Mouse (Mus musculus) limb, embryonic 15.5 days (tissue): ENCODE measurements around the gene Agpat3. TPM values are rescaled to one million over a fixed set of nuclear protein-coding genes. Genes with fewer than 3 reads are reported as not detected.

Experiments
- ATAC-seq: fragments of 200-750 bp; cut with Nextera tagmentation; 2 replicates; pipeline ENCODE4 v1.8.0; 2017; ENCODE audit warnings: low read depth, moderate TSS enrichment; ENCODE audit not compliant: insufficient number of reproducible peaks, low FRiP score, low TSS enrichment
- H3K27ac ChIP-seq: fragments of 300-500 bp; sonication (generic); 2 replicates; pipeline ENCODE4 v1.5.1; 2015; ENCODE audit warnings: moderate library complexity, mild to moderate bottlenecking, inconsistent platforms
- H3K27me3 ChIP-seq: fragments of 300-500 bp; sonication (generic); 2 replicates; pipeline ENCODE4 v1.6.1; 2015; ENCODE audit warnings: inconsistent platforms
- H3K36me3 ChIP-seq: fragments of 300-500 bp; sonication (generic); 2 replicates; pipeline ENCODE4 v1.6.1; 2015; ENCODE audit warnings: inconsistent platforms
- H3K4me1 ChIP-seq: fragments of 300-500 bp; sonication (generic); 2 replicates; pipeline ENCODE4 v1.6.1; 2015; ENCODE audit warnings: inconsistent platforms
- H3K4me2 ChIP-seq: fragments of 300-500 bp; sonication (generic); 2 replicates; pipeline ENCODE4 v1.6.1; 2015; ENCODE audit warnings: mild to moderate bottlenecking, inconsistent platforms
- H3K4me3 ChIP-seq: fragments of 300-500 bp; sonication (generic); 2 replicates; pipeline ENCODE4 v1.5.1; 2015; ENCODE audit warnings: mild to moderate bottlenecking, inconsistent platforms
- H3K9ac ChIP-seq: fragments of 300-500 bp; sonication (generic); 2 replicates; pipeline ENCODE4 v1.6.1; 2015; ENCODE audit warnings: inconsistent platforms
- H3K9me3 ChIP-seq: fragments of 300-500 bp; sonication (generic); 2 replicates; pipeline ENCODE4 v1.6.1; 2016; ENCODE audit warnings: inconsistent platforms
- WGBS: fragments of 180-500 bp; shearing (Covaris S2); methylation state at CpG from one replicate; pipeline ENCODE4 v1.1.7; 2015; 5-methylcytosine and 5-hydroxymethylcytosine counted together
- polyA plus RNA-seq: library from polyadenylated mRNA; unstranded; fragments of >200 nt; fragmentation: Nextera tagmentation; extraction: Ambion mirVana; gene quantifications from 2 replicates; pipeline ENCODE4 v1.2.1, GENCODE M21; 2015

Agpat3 gene
- polyA plus RNA-seq, 1 experiment from 2014 or later, result 111 TPM

DNA sequence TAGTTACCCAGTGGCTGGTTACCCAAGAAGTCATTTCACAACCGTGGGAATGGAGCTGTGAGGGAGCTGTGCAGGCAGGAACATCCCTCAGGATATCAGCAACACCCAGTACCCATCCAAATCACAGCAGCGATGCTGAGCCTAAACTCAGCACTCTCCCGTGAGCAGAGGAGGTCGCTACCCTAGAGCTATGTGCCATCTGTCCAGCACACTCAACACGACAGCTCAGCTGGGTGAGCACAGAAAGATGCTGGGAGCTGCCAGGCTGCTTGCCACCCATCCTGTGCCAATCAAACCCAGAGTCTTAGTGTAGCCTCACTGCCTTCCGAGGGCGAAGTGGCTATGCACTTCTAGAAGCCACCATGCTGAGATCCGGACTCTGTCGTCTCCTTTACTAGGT lies 32.3 kb downstream of the Agpat3 start:
- H3K4me1 ChIP-seq, result peaks cover 14% of the 10 kb centered on the region
- H3K27me3 ChIP-seq, result no peaks in the 10 kb centered on the region
- H3K27ac ChIP-seq, result peak overlapping the region; percentile 29; the same call in 1 of the 2 replicates
- H3K4me3 ChIP-seq, result no peak overlapping the region
- H3K4me2 ChIP-seq, result no peak overlapping the region
- H3K9me3 ChIP-seq, result no peaks in the 10 kb centered on the region
- ATAC-seq, result no peak
- H3K36me3 ChIP-seq, result peaks cover 13% of the 10 kb centered on the region; the same call in 1 of the 2 replicates
- H3K9ac ChIP-seq, result no peak overlapping the region
- 84% methylated on average over 9 of the region's 9 CpGs for whole genome bisulfite sequencing

GRCm38 (mm10) chr10:78317270-78317923 lies 34.9 kb downstream of the Agpat3 start:
- Histone ChIP-seq H3K4me2 (no peak overlapping the region), H3K4me1 (peaks cover 12% of the 10 kb centered on the region), H3K4me3 (no peak overlapping the region), H3K36me3 (0 out of 2 replicates have a peak, but pooled peaks cover 3% of the 10 kb centered on the region), H3K9me3 (no peaks in the 10 kb centered on the region), H3K9ac (no peak overlapping the region), H3K27ac (peak overlapping the region; percentile 58; the same call in 1 of the 2 replicates), H3K27me3 (no peaks in the 10 kb centered on the region)
- 68% methylated on average over 11 of the region's 11 CpGs for WGBS
- peak; percentile 52; the same call in 1 of the 2 replicates for ATAC-seq

DNA sequence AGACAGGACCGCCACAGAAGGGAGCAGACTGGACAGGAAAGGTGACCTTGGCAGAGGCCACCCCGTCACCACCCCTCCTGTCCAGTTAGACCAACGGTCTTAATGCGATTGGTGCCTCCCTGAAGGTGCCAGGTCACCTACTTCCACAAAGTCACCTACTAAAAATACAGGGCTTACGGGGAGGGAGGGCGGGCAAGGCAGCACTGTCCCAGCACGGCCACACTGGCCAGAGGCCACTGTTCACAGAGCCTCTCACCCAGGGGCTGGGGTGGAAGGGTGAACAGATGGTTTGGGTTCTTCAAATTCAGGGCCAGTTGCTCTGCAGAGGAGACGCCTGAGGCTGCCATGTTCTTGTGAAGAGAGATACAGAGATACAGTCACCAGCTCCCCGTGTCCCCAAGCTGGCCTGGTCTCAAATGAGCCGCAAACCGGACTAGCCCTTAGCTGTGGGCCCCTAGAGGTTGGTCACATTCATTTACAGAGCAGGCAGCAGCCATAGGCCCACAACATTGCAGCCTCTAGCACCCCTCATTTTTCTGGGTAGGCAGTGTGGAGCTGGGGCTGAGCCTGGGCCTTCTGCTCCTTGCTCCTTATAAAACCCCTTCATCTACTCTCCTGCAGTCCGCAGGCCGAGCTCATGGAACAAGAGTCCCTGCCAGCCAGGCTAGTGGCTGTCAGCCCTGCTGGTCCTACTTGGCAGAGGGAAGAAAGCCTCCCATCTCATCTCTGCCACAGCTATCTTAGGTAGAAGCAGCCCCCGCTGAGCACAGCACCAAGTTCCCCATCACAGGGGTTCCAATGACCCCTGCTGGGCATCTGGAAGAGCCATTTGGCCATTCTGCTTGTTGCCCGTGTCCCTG lies 35.8 kb downstream of the Agpat3 start:
- 78% methylated on average over 15 of the region's 15 CpGs for WGBS
- no peak overlapping the region for H3K4me2 ChIP-seq
- H3K27me3 ChIP-seq, result no peaks in the 10 kb centered on the region
- H3K9me3 ChIP-seq, result no peaks in the 10 kb centered on the region
- H3K9ac ChIP-seq, result no peak overlapping the region
- 0 out of 2 replicates have a peak, but pooled peaks cover 3% of the 10 kb centered on the region for H3K36me3 ChIP-seq
- ATAC-seq, result no peak
- peaks cover 20% of the 10 kb centered on the region for H3K4me1 ChIP-seq
- no peak overlapping the region for H3K4me3 ChIP-seq
- peak overlapping the region; percentile 17; the same call in 1 of the 2 replicates for H3K27ac ChIP-seq

- Histone ChIP-seq H3K27ac (peak overlapping the region; percentile 54), H3K36me3 (no peaks in the 10 kb centered on the region), H3K9ac (no peak overlapping the region), H3K9me3 (no peaks in the 10 kb centered on the region), H3K4me1 (peaks cover 17% of the 10 kb centered on the region), H3K27me3 (no peaks in the 10 kb centered on the region), H3K4me2 (no peak overlapping the region), H3K4me3 (no peak overlapping the region)
- ATAC-seq, result no peak
- WGBS, result 44% methylated on average over 1 of the region's 1 CpGs
Observed at GRCm38 (mm10) chr10:78315145-78315544, 37.1 kb downstream of the Agpat3 start.

DNA sequence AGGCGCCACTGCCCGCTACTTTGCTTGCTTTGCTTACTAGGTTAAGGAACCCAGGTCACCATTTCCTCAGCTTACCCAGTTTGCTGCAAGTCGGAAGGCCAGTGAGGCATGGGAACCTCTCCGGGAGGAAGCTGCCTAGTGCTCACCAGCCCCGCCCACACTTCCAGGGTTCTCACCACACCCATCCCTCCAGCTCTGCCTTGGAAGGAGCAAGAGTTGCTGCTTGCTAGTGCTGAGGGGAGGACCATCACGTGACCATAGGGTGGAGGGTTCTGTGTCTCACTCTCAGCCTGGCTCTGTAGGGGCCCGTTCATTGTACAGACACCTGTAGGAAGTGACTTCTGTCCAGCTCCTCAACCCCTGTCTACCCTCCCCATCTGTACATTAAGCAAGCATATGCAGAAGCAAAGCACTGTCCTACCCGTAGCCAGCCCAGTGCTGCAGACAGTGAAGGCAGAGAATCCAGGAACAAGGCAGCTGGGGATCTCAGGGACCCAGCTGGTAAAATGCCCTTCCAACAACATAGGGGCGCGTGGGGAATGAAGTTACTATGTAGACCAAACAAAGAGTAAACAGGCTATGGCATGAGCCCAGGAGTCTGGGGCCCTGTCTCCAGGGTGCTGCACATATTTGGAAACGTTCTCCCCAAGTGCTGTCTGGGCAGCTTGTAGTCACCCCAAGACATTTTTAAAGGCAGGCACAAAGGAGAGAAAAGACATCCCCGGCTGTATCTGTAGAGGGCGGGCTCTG lies 40.2 kb downstream of the Agpat3 start:
- Histone ChIP-seq H3K9ac (no peak overlapping the region), H3K27ac (peak overlapping the region; percentile 33; the same call in 1 of the 2 replicates), H3K4me3 (no peak overlapping the region), H3K4me1 (peaks cover 15% of the 10 kb centered on the region), H3K4me2 (no peak overlapping the region), H3K36me3 (no peaks in the 10 kb centered on the region), H3K27me3 (no peaks in the 10 kb centered on the region), H3K9me3 (no peaks in the 10 kb centered on the region)
- ATAC-seq, result 0 out of 2 replicates have a peak, but pooled peaks have one; percentile 48
- 73% methylated on average over 13 of the region's 13 CpGs for WGBS

GRCm38 (mm10) chr10:78310747-78311267 lies 41.5 kb downstream of the Agpat3 start:
- Histone ChIP-seq H3K27ac (no peak overlapping the region), H3K4me1 (peaks cover 12% of the 10 kb centered on the region), H3K27me3 (no peaks in the 10 kb centered on the region), H3K9ac (no peak overlapping the region), H3K4me2 (no peak overlapping the region), H3K36me3 (no peaks in the 10 kb centered on the region), H3K4me3 (no peak overlapping the region), H3K9me3 (no peaks in the 10 kb centered on the region)
- WGBS, result 42% methylated on average over 5 of the region's 5 CpGs
- no peak for ATAC-seq

- H3K4me2 ChIP-seq, result no peak overlapping the region
- no peak overlapping the region for H3K9ac ChIP-seq
- no peak for ATAC-seq
- H3K36me3 ChIP-seq, result peaks cover 3% of the 10 kb centered on the region; the same call in 1 of the 2 replicates
- no peak overlapping the region for H3K4me3 ChIP-seq
- no peak overlapping the region; the same call in 1 of the 2 replicates for H3K27ac ChIP-seq
- no peaks in the 10 kb centered on the region for H3K27me3 ChIP-seq
- H3K9me3 ChIP-seq, result no peaks in the 10 kb centered on the region
- peaks cover 12% of the 10 kb centered on the region for H3K4me1 ChIP-seq
- WGBS, result 54% methylated on average over 2 of the region's 2 CpGs
Observed at GRCm38 (mm10) chr10:78308617-78309016, 43.7 kb downstream of the Agpat3 start.

- ATAC-seq, result no peak
- no peaks in the 10 kb centered on the region for H3K27me3 ChIP-seq
- WGBS, result 93% methylated on average over 3 of the region's 3 CpGs
Observed at GRCm38 (mm10) chr10:78307391-78307790, 44.9 kb downstream of the Agpat3 start.

DNA sequence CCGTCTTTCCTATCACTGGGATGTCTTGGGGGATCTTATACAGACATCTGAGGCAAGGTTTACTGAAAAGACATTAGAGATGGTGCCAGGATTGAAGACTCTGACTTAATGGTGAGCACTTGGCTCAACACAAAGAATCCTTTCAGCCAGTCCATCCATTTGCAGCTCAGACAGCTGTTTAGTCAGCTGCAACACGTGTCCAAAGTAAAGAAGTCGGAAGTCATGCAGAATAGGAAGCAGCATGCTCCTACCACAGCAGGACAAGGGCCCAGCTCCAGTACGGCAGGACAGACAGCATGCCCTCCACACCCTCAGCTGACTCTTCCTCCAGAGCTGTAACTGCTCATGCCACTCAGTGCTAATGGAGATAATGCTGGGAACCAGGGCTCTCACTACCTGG lies 46.3 kb downstream of the Agpat3 start:
- no peak overlapping the region for H3K27ac ChIP-seq
- no peak overlapping the region for H3K4me2 ChIP-seq
- ATAC-seq, result no peak
- no peak overlapping the region for H3K9ac ChIP-seq
- WGBS, result 68% methylated on average over 4 of the region's 4 CpGs
- no peaks in the 10 kb centered on the region for H3K9me3 ChIP-seq
- no peak overlapping the region for H3K4me3 ChIP-seq
- H3K36me3 ChIP-seq, result peaks cover 8% of the 10 kb centered on the region; the same call in 1 of the 2 replicates
- H3K4me1 ChIP-seq, result 0 out of 2 replicates have a peak, but pooled peaks cover 4% of the 10 kb centered on the region
- no peaks in the 10 kb centered on the region for H3K27me3 ChIP-seq

More at GRCm38 (mm10) chr10:78307391-78307790, 44.9 kb downstream of the Agpat3 start:
- no peak overlapping the region for H3K9ac ChIP-seq
- no peak overlapping the region for H3K4me3 ChIP-seq
- H3K36me3 ChIP-seq, result peaks cover 5% of the 10 kb centered on the region; the same call in 1 of the 2 replicates
- no peak overlapping the region for H3K27ac ChIP-seq
- H3K9me3 ChIP-seq, result no peaks in the 10 kb centered on the region
- peaks cover 12% of the 10 kb centered on the region for H3K4me1 ChIP-seq
- no peak overlapping the region for H3K4me2 ChIP-seq

DNA sequence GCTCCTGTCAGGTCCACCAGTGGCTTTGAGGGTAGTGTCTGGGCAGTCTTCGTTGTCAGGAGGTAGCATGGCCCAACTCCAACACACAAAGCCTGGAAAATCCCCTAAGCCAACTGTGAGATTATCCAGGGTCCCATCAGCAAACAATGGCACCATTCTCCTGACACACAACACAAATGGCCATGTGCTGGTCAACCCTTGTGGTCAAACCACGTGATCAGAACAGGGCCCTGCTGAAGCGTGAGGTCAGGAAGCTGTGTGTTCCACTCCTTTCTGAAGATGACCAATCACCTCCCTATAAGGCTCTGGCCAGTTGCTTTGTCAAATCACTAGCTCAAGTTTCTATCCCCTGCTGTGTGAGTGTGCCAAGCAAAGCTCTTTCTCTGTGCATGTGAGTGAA lies 47.3 kb downstream of the Agpat3 start:
- Histone ChIP-seq H3K4me1 (0 out of 2 replicates have a peak, but pooled peaks cover 4% of the 10 kb centered on the region), H3K9ac (no peak overlapping the region), H3K27me3 (no peaks in the 10 kb centered on the region), H3K4me2 (no peak overlapping the region), H3K4me3 (no peak overlapping the region), H3K36me3 (peaks cover 8% of the 10 kb centered on the region; the same call in 1 of the 2 replicates), H3K27ac (no peak overlapping the region), H3K9me3 (no peaks in the 10 kb centered on the region)
- 73% methylated on average over 3 of the region's 3 CpGs for WGBS
- peak; percentile 31; the same call in 1 of the 2 replicates for ATAC-seq

DNA sequence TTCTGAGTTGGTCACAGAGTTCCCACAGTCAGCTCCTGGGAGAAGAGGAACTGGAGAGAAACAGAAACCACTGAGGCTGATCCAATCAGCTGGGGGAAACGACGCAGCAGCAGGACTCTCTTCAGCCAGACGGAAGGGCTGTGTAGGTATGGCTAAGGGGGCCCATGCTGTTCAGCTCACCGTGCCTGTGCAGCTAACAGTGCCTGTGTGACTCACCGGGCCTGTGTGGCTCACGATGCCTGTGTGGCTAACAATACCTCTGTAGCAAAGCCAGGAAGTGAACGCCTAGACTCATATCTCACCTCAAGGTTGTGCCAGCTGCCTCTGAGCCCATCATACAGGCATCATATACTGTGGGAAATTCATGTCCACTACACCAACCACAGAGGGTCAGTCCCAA lies 48.6 kb downstream of the Agpat3 start:
- Histone ChIP-seq H3K27me3 (no peaks in the 10 kb centered on the region), H3K4me3 (no peak overlapping the region), H3K36me3 (peaks cover 8% of the 10 kb centered on the region; the same call in 1 of the 2 replicates), H3K27ac (no peak overlapping the region), H3K9ac (no peak overlapping the region), H3K4me1 (peaks cover 7% of the 10 kb centered on the region), H3K4me2 (no peak overlapping the region), H3K9me3 (no peaks in the 10 kb centered on the region)
- ATAC-seq, result no peak
- 75% methylated on average over 7 of the region's 7 CpGs for WGBS
